Mouse (Mus musculus): ENCODE data around the gene Sema6d.
"Not testable (repeated sequence)": the region's sequence is repeated elsewhere in the genome, so short reads cannot be mapped to it uniquely, and the experiment has no call there.

The Sema6d gene

DNA sequence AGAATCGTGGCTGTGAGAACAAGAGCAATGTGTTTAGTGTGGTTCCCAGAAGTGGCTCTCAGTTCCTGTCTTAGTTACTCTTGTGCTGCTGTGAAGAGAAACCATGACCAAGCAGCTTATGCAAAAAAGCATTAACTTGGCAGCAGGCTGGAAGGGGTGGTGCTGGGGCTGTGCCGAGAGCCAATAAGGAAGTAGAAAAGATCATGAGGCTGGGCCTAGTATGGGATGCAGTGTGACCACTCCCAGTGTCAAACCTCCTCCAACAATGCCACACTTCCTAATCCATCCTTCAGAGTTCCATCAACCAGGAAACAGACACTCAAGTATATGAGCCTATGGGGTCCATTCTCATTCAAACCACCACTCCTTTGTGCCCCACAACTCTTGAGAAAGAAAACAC, 199.6 kb downstream of the Sema6d start:
- DNase-seq (ENCODE audit: low read depth in 1 of 2, low spot score in 2 of 2) = no peak

- DNase-seq (ENCODE audit: low read depth in 1 of 2, low spot score in 2 of 2) = no peak
Observed at GRCm38 (mm10) chr2:124291145-124291544, 201.4 kb downstream of the Sema6d start.

DNA sequence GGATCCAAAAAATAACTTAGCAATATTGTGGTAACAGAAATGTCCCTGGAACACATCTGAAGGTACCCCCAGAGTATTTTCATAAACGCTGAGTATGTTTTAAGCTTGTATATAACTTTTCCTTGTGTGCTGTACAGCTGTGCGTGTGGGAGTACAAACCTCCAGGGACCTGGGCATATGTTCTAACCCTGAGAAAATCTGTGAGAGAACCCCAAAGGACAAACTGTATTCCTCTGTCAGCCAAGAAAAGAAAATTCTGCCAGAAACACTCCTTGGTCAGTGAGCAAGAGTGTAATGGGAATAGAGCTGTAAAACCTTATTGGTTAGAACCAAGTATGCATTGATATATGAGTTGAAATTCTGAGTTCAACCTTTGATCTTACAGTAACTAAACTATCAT, 203.8 kb downstream of the Sema6d start:
- DNase-seq (ENCODE audit: low read depth in 1 of 2, low spot score in 2 of 2) = no peak

GRCm38 (mm10) chr2:124298351-124298750, 208.6 kb downstream of the Sema6d start:
- DNase-seq (ENCODE audit: low read depth in 1 of 2, low spot score in 2 of 2) = no peak

GRCm38 (mm10) chr2:124298872-124299271, 209.1 kb downstream of the Sema6d start:
- no peak for DNase-seq (ENCODE audit: low read depth in 1 of 2, low spot score in 2 of 2)

GRCm38 (mm10) chr2:124308605-124309004, 218.8 kb downstream of the Sema6d start:
- DNase-seq (ENCODE audit: low read depth in 1 of 2, low spot score in 2 of 2) = no peak

DNA sequence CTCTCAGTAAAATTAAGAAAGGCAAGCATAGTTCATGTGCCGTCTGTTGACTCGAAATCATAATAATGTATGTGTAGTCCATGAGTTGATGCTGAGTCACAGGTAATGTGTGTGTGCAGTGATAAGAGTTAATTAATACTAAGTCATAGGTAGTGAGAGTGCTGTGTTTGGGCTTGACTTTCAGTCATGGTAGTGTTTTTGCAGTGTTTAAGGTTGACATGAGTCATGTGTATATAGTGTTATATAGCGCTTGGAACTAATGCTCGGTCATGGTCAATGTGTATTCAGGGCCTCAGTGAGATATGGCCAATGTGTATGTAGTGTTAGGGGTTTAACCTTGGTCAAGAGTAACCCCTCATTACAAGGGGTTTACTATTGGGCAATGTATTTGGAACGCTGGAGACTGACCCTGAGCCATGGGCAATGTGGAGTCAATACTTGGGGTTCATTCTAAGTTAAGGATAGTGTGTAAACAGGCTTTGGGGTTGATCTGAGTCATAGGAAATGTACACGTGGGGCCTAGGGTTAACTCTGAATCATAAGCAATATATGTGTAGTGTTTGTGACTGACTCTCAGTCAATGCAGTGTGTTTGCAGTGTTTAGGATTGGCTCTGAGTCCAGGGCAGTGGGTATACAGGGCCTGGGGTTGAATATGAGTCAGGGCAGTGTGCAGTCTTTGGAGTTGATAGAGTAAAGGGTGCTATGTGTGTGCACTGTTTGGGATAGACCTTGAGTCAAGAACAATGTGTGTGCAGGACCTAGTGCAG, 219.8 kb downstream of the Sema6d start:
- DNase-seq (ENCODE audit: low read depth in 1 of 2, low spot score in 2 of 2) = no peak

DNA sequence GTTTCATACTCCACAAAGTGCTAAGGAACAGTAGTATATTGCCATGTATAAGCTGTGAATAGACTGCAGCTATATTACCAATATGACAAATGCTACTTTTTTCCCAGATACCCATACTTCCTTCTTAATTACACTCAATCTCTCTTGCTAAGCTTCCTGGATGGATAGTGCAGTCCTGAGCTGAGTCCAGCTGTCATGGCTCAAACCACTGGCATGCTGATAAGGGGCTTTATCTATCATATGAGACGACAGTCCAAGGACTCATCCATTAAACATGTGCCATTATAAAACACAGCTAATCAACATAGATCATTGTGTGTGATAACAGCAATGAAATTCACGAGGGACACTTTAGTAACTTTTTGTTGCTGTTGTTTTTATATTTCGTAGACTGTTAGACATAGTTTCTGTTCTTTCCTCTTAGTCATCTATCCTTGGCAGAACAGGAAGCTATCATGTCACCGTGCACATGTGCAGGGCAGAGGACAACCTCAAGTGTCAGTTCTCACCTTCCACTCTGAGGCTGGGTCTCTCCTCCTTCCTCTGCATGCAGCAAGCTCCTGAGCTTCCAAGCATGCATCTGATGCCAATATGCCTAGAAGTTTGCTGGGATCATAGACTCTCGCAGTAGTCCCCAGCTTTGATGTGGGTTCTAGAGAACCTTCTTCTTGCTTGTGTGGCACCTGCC, 232.9 kb downstream of the Sema6d start:
- no peak for DNase-seq (ENCODE audit: low read depth in 1 of 2, low spot score in 2 of 2)

DNA sequence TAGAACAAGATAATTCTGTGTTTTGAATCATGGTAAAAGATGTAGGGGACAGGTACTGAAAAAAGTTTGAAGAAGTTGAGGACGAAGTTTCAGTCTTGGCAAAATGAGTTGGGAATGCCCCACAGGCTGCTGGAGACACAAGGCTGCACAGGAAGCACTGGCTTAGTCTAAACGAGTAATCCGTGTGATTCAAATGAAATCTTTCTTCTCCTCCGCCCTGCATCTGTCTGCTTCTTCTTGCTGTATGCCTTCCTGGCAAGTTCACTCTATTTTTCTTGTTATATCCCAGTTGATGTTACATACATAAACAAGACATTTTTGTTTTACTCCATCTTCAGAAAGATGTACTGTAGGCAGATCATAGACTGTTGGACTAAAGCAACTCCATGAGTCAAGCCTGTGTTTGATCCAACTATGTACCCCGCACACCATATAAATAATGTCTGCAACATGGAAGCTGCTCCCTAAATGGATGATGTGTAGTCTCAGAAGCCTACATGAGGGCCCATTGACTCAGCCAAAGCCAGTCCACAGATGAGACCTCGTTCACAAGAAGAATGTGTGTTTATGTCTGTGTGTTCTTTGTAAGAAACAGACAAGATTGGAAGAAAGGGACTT, 234.4 kb downstream of the Sema6d start:
- no peak for DNase-seq (ENCODE audit: low read depth in 1 of 2, low spot score in 2 of 2)

DNA sequence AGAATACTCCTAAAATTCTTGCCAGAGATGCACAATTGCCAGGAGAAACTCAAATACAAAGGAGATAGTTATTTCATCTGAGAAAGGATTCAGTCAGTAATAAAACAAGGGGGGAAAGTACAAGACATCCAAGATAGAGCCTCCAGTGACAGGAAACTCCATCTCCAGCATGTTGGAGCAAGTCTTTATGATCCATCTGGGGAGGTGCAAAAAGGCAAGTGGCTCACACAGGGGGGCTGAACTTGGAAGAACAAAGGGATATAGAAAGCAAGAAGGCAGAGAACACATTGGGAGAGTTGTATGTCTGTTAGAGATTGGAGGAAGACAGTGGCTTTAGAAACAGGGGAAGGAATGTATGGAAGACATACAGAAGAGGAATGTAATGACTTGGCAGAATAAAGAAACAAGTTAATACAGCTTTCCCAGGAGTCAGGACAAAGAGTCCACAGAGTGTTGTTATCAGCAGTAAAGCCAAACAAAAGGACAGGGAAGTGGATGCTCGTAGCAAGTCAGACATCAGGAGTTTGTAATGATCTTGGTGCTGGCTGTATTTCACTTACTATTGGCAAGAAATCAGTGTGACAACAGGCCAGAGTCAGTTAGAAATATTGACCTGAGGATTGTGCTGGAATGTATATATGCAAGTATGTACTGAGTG, 239.8 kb downstream of the Sema6d start:
- DNase-seq (ENCODE audit: low read depth in 1 of 2, low spot score in 2 of 2) = no peak

DNA sequence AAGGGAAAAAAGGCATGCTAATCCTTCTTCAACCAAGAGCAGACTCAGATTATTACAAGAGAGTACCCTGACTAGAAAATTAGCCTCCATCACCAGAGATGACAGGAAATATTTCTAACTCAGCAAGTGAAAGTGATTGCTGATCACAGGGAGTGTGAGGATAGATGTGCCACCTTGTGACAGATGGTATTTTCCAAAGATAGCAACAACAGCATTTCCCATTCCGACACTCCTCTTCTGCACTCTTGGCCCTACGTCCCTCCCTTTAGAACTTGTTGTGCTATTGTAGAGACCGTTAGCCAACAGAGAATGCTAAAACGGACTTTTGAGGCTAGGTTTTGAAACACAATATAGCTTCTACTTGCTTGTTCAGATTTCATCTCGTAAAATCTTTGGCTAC, 243.1 kb downstream of the Sema6d start:
- no peak for DNase-seq (ENCODE audit: low read depth in 1 of 2, low spot score in 2 of 2)

DNA sequence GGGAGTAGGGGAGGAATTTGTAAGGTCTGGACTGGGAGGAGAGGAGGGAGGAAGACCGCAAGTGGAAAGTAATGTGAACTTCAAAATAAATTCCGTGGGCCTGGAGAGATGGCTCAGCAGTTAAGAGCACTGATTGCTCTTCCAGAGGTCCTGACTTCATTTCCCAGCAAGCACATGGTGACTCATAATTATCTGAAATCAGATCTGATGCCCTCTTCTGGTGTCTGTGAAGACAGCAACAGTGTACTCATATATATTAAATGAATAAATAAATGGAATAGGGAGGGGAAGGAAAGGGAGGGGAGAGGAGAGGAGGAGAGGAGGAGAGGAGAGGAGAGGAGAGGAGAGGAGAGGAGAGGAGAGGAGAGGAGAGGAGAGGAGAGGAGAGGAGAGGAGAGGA, 244.9 kb downstream of the Sema6d start:
- DNase-seq (ENCODE audit: low read depth in 1 of 2, low spot score in 2 of 2) = not testable (repeated sequence)

GRCm38 (mm10) chr2:124338296-124338695, 248.5 kb downstream of the Sema6d start:
- no peak for DNase-seq (ENCODE audit: low read depth in 1 of 2, low spot score in 2 of 2)

- no peak for DNase-seq (ENCODE audit: low read depth in 1 of 2, low spot score in 2 of 2)
Observed at GRCm38 (mm10) chr2:124354191-124354590, 264.4 kb downstream of the Sema6d start.

DNA sequence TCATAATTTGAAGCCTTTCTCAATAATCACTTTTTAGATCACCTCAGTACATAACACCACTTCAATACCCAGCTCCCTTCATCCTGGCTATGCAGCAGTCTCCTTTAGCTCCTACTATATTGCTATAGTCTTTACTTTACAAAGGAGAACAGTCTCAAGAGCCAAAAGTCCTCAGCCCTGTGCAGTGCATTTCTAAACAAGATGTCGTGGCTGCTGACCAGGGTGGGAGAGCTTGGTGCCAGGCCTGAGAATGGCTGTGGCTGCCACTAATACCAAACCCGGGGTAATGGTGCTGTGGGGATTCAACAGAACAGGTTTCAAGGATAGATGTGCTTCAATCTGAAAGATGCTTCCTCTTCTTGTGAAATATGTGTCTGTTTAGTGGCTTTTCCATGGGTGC, 264.9 kb downstream of the Sema6d start:
- DNase-seq (ENCODE audit: low read depth in 1 of 2, low spot score in 2 of 2) = no peak

DNA sequence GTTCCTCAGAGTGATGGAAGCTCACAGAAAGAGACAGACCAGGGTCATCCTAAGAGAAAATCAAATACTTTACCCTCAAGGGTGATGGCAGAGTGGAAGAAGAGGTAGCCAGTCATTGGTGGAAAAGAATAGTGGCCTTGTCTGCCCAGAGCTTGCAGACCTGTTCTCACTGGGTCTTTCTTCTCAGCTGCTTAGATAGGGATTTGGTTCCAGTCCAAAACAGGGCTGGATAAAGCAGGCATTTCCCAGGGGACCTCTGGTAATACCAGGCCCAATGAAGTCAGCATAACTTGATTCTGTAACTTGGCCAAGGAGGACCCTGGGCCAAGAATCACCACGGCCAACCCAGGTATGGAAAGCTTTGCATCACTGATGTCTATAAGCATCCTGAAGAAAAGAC, 279.5 kb downstream of the Sema6d start:
- no peak for DNase-seq (ENCODE audit: low read depth in 1 of 2, low spot score in 2 of 2)

DNA sequence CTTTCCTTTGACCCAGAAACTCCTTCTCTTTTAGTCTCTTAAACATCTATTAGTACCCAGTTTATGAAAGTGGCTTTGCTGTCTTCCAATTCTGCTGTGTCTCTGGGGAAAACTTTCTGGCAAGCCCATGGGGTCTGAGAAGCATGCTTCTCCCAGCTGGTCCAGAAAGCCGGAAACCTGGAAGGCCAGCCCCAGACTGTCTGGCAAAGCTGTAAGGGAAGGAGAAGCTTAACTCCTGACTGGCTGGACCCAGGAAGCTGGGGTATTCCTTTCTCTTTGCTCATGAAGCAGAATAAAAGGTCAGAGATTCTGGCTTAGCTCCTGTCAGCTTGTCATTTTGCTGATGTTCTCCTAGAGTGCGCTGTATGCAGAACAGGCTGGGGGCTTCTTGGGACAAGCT, 280.2 kb downstream of the Sema6d start:
- DNase-seq (ENCODE audit: low read depth in 1 of 2, low spot score in 2 of 2) = no peak

- DNase-seq (ENCODE audit: low read depth in 1 of 2, low spot score in 2 of 2) = no peak
Observed at GRCm38 (mm10) chr2:124371363-124371762, 281.6 kb downstream of the Sema6d start.

GRCm38 (mm10) chr2:124385053-124385452, 295.3 kb downstream of the Sema6d start:
- DNase-seq (ENCODE audit: low read depth in 1 of 2, low spot score in 2 of 2) = no peak

DNA sequence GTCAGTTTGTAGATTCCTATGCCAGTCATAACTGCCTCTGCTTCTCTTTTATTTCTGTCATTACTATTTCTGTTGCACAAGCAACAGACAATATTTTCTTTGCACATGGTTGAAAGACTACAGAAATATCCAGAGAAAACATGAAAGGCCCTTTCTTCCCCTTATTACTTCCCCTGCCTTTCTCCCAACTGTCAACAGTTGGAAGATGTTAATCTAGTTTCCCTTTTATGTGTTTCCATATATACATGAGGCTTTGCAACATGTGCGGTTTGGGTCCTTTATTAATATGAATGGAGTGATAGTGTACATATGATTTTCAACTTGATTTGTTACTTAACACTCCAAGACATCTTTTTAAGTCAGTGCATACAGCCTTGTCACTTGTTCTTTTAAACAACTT, 296.0 kb downstream of the Sema6d start:
- no peak for DNase-seq (ENCODE audit: low read depth in 1 of 2, low spot score in 2 of 2)

DNA sequence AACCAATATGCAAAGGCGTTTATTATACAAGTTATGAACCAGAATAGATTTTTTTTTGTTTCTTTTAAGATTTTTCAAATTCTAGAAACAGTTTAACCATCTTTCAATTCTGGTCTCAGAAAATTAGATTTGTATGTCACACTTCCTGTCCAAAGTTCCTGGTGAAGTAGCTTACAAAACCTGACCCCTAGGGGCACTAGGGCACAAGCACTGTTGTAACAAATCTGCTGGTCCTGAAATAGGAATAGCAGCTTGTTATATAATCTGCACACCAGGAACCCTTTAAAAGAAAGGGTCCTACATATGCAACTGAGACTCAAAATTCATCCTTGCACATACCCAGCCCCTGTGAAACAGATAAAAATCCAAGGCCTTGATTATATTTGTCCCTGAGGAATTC, 298.5 kb downstream of the Sema6d start:
- no peak for DNase-seq (ENCODE audit: low read depth in 1 of 2, low spot score in 2 of 2)

DNA sequence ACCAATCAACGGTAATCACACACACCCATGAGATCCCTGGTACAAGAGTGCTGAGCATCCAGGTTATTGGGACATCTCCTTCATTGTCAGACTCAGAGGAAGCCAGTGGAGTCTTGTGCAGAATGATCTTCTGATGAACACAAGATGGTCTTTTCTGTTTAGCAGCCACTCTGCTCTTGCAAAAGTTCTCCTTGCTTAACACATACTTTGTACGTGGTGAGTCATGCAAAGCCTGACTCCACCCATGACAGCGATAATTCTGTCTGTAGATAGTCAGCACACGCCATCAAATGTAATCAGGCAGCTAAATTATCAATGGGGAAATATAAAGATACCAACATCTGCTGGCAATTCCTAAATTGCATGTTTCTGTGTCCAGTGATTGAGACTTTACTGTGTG, 307.0 kb downstream of the Sema6d start:
- no peak for DNase-seq (ENCODE audit: low read depth in 1 of 2, low spot score in 2 of 2)
